Mouse (Mus musculus) G1E (cell line): ENCODE results near the gene Sst. TPM values are rescaled to one million over a fixed set of nuclear protein-coding genes. Genes with fewer than 3 reads are reported as not detected.

Experiments
- ATAC-seq: 2 replicates; pipeline ENCODE4 v1.8.0; 2016; ENCODE audit warnings: mild to moderate bottlenecking; ENCODE audit not compliant: insufficient number of reproducible peaks, poor library complexity, low FRiP score, severe bottlenecking; ENCODE audit errors: extremely low read depth
- DNase-seq: peaks from one replicate; pipeline ENCODE4 v3.0.0; 2012; ENCODE audit warnings: low spot score
- H3K27me3 ChIP-seq: 2 replicates; pipeline ENCODE4 v1.6.1; 2012; ENCODE audit warnings: mild to moderate bottlenecking, low read length, inconsistent platforms; ENCODE audit not compliant: insufficient read depth
- H3K36me3 ChIP-seq: replicated peaks from 2 replicates; pipeline ENCODE3; 2012; ENCODE audit warnings: mild to moderate bottlenecking, inconsistent platforms
- H3K4me1 ChIP-seq: 2 replicates; pipeline ENCODE4 v1.6.1; 2012; ENCODE audit warnings: low read depth, low read length, inconsistent platforms, mixed read lengths; ENCODE audit not compliant: insufficient read depth
- H3K4me3 ChIP-seq: 2 replicates; pipeline ENCODE4 v1.5.1; 2012; ENCODE audit warnings: low read depth, mild to moderate bottlenecking, inconsistent platforms, low read length, moderate library complexity, mixed read lengths
- H3K9me3 ChIP-seq: replicated peaks from 2 replicates; pipeline ENCODE4 v1.6.1; 2012; ENCODE audit warnings: inconsistent platforms
- CTCF ChIP-seq: IDR thresholded peaks from 2 replicates; pipeline ENCODE4 v1.5.1; 2012; ENCODE audit warnings: low read depth, low read length, inconsistent platforms, mixed read lengths
- GATA1 ChIP-seq: IDR thresholded peaks from 2 replicates; pipeline ENCODE4 v1.6.1; 2012; ENCODE audit warnings: borderline replicate concordance, low read length, inconsistent platforms, mixed read lengths
- GATA2 ChIP-seq: IDR thresholded peaks from 2 replicates; pipeline ENCODE4 v1.6.1; 2012; ENCODE audit warnings: low read depth, low read length, inconsistent platforms, borderline replicate concordance
- POLR2AphosphoS5 ChIP-seq: IDR thresholded peaks from 2 replicates; pipeline ENCODE4 v1.6.1; 2012; ENCODE audit warnings: low read depth, low read length, inconsistent platforms; ENCODE audit not compliant: insufficient replicate concordance
- TAL1 ChIP-seq: conservative IDR thresholded peaks from 2 replicates; pipeline ENCODE4 v1.6.1; 2012; ENCODE audit warnings: low read depth, low read length, inconsistent platforms, mixed read lengths
- polyA plus RNA-seq: library from polyadenylated mRNA; stranded (reverse); fragments of >175 nt; gene quantifications from 2 replicates; pipeline ENCODE4 v1.2.3, GENCODE M21; 2012
- total RNA-seq, 2 experiments: library from RNA; stranded (forward) in 1 of 2; stranded (reverse) in 1 of 2; fragments of 200-1000 nt in 1 of 2; fragments of >200 nt in 1 of 2; fragmentation: Nextera tagmentation in 1 of 2; gene quantifications; 2 replicates each; pipeline ENCODE4 v1.2.3; 2014 to 2017

Sst gene
- total RNA-seq (2014; fragmentation: Nextera tagmentation) (not detected in 2 replicates), total RNA-seq (2017) (not detected in 2 replicates), polyA plus RNA-seq (not detected in 2 replicates)

DNA sequence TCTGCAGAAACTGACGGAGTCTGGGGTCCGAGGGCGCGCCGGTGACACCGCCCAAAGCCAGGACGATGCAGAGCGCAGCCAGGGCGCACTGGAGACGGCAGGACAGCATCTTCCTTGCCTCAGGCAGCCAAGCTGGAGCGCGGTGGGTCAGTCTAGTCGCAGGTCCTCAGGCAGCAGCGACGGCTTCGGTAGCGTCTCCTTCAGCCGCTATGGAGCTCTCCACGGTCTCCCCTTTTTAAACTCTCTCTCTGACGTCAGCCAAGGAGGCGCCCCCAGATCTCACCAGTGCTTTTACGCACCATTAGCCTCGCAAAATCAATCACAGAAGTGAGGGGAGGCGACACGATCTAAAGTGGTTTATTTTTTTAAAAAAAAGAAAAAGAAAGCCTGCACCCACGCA is at the start of gene Sst:
TSS of gene Sst (minus strand) at position 323 of the 400 bp plus-strand sequence.
- TF ChIP-seq TAL1: no peak
- no peak for TF ChIP-seq GATA1
- no peak for TF ChIP-seq CTCF
- no peak for TF ChIP-seq POLR2AphosphoS5
- TF ChIP-seq GATA2: no peak
- DNase-seq (no peak), ATAC-seq (no peak)
- no peaks in the 10 kb centered on the region for H3K4me1 ChIP-seq
- H3K4me3 ChIP-seq: no peak within 1 kb of the TSS; the same call in 1 of the 2 replicates
- H3K27me3 ChIP-seq: no peaks in the 10 kb centered on the region
- H3K9me3 ChIP-seq: peaks cover 18% of the 10 kb centered on the region
- no peaks in the 10 kb centered on the region for H3K36me3 ChIP-seq

DNA sequence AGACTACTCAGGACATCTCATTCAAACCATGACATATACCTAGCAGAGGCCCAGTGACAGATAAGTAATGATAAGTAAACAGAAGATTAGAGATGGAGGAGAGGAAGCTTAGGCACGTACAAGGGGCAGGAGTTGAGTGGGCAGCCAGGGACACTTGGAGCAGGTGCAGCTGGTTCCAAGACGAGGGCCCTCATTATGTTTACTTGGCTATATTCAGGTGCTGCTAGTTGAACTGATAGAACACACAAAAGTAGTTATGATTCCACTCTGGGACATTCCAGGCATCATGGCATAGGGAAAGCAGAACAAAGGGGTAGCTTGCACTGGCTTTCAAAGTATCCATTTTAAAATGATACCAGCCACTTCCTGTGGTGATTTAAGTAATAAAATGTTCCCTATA is 43.6 kb upstream of the Sst start:
- H3K4me3 ChIP-seq: no peak overlapping the region
- H3K4me1 ChIP-seq: no peaks in the 10 kb centered on the region
- no peaks in the 10 kb centered on the region for H3K27me3 ChIP-seq
- ATAC-seq: no peak
- TF ChIP-seq TAL1 (no peak), GATA2 (no peak), GATA1 (no peak), CTCF (no peak), POLR2AphosphoS5 (no peak)
- H3K36me3 ChIP-seq: no peaks in the 10 kb centered on the region
- DNase-seq: no peak
- H3K9me3 ChIP-seq: peaks cover 31% of the 10 kb centered on the region

GRCm38 (mm10) chr16:23932294-23932693 is 41.5 kb upstream of the Sst start, which contains the start of gene Rtp2:
Rtp2 (minus strand) TSS chr16:23932394.
- no peak within 1 kb of the TSS for H3K4me3 ChIP-seq
- H3K27me3 ChIP-seq: no peaks in the 10 kb centered on the region; the same call in 1 of the 2 replicates
- TF ChIP-seq GATA1: no peak
- no peak for TF ChIP-seq CTCF
- no peak for TF ChIP-seq TAL1
- TF ChIP-seq POLR2AphosphoS5: no peak
- no peak for TF ChIP-seq GATA2
- H3K4me1 ChIP-seq: no peaks in the 10 kb centered on the region
- DNase-seq (no peak), ATAC-seq (no peak)
- H3K36me3 ChIP-seq: no peaks in the 10 kb centered on the region
- H3K9me3 ChIP-seq: peaks cover 48% of the 10 kb centered on the region

- Histone ChIP-seq H3K4me1 (no peaks in the 10 kb centered on the region), H3K9me3 (peaks cover 55% of the 10 kb centered on the region), H3K4me3 (no peak overlapping the region), H3K27me3 (no peaks in the 10 kb centered on the region; the same call in 1 of the 2 replicates), H3K36me3 (no peaks in the 10 kb centered on the region)
- ATAC-seq (no peak), DNase-seq (no peak)
- TF ChIP-seq GATA1: no peak
- no peak for TF ChIP-seq GATA2
- no peak for TF ChIP-seq CTCF
- TF ChIP-seq TAL1: no peak
- no peak for TF ChIP-seq POLR2AphosphoS5
Measured at GRCm38 (mm10) chr16:23931275-23931674, 40.5 kb upstream of the Sst start.

DNA sequence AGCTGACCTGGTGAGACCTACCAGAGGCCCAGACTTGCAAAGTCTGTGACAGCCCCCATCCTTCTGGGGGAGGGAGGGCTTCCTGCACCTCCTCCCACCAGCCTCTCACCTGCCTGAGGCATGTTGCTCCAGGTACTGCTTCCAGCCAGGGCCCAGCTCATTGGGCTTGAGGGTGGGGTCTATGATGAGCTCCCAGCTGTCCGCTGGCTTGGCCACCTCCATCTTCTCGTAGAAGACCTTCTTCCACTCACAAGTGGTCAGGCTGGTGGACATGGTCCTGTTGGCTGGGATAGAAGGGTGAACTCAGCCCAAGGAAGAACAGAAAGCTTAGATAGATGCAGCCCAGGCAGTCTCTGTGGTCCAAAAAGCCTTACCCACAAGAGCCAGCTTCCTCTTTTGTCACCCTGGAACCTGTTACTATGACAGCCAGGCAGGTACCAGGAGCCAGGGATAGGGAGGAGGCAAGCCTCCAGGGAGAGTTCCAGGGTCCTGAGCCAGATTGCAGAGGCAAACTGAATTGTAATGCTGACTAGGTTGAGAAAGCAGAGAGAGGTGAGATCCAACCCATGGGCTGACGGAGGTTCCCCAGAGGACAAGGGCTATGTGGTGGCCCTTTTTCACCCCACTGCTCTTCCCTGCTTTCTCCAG is 39.8 kb upstream of the Sst start:
- Histone ChIP-seq H3K4me3 (no peak overlapping the region), H3K36me3 (no peaks in the 10 kb centered on the region), H3K9me3 (peaks cover 54% of the 10 kb centered on the region), H3K4me1 (no peaks in the 10 kb centered on the region), H3K27me3 (no peaks in the 10 kb centered on the region; the same call in 1 of the 2 replicates)
- ATAC-seq (no peak), DNase-seq (no peak)
- TF ChIP-seq CTCF: no peak
- TF ChIP-seq POLR2AphosphoS5: no peak
- no peak for TF ChIP-seq GATA2
- TF ChIP-seq GATA1: no peak
- no peak for TF ChIP-seq TAL1

GRCm38 (mm10) chr16:23927301-23928114 is 36.8 kb upstream of the Sst start:
- no peak overlapping the region; the same call in 1 of the 2 replicates for H3K4me3 ChIP-seq
- no peak for DNase-seq
- H3K9me3 ChIP-seq: peaks cover 64% of the 10 kb centered on the region
- no peak for TF ChIP-seq POLR2AphosphoS5
- no peak for TF ChIP-seq GATA1
- no peaks in the 10 kb centered on the region for H3K4me1 ChIP-seq
- no peaks in the 10 kb centered on the region for H3K36me3 ChIP-seq
- no peaks in the 10 kb centered on the region; the same call in 1 of the 2 replicates for H3K27me3 ChIP-seq
- no peak for ATAC-seq
